Mouse (Mus musculus) midbrain, embryonic 16.5 days (tissue): ENCODE measurements around the gene Txn2. TPM values are rescaled to one million over a fixed set of nuclear protein-coding genes. Genes with fewer than 3 reads are reported as not detected.

Experiments used
- ATAC-seq: fragments of 200-750 bp; cut with Nextera tagmentation; 2 replicates; pipeline ENCODE4 v1.8.0; 2017; ENCODE audit warnings: moderate TSS enrichment
- H3K27ac ChIP-seq: fragments of 300-500 bp; sonication (generic); 2 replicates; pipeline ENCODE4 v1.5.1; 2014; ENCODE audit warnings: mild to moderate bottlenecking, low read length, mixed read lengths
- H3K27me3 ChIP-seq: fragments of 300-500 bp; sonication (generic); 2 replicates; pipeline ENCODE4 v1.6.1; 2014; ENCODE audit warnings: low read depth, low read length, mixed read lengths; ENCODE audit not compliant: control insufficient read depth, insufficient read depth
- H3K36me3 ChIP-seq: fragments of 300-500 bp; sonication (generic); 2 replicates; pipeline ENCODE4 v1.6.1; 2014; ENCODE audit warnings: mild to moderate bottlenecking, low read length, moderate library complexity, mixed read lengths; ENCODE audit not compliant: control insufficient read depth, insufficient read depth
- H3K4me1 ChIP-seq: fragments of 300-500 bp; sonication (generic); 2 replicates; pipeline ENCODE4 v1.6.1; 2014; ENCODE audit warnings: mild to moderate bottlenecking, low read length, mixed read lengths; ENCODE audit not compliant: control insufficient read depth, insufficient read depth
- H3K4me2 ChIP-seq: fragments of 300-500 bp; sonication (generic); 2 replicates; pipeline ENCODE4 v1.6.1; 2014; ENCODE audit warnings: mild to moderate bottlenecking, low read length, mixed read lengths
- H3K4me3 ChIP-seq: fragments of 300-500 bp; sonication (generic); 2 replicates; pipeline ENCODE4 v1.5.1; 2014; ENCODE audit warnings: low read depth, mild to moderate bottlenecking, low read length, moderate library complexity, mixed read lengths
- H3K9ac ChIP-seq: fragments of 300-500 bp; sonication (generic); 2 replicates; pipeline ENCODE4 v1.6.1; 2014; ENCODE audit warnings: low read depth, low read length, mixed read lengths
- H3K9me3 ChIP-seq: fragments of 300-500 bp; sonication (generic); replicated peaks from 2 replicates; pipeline ENCODE4 v1.6.1; 2014; ENCODE audit warnings: mild to moderate bottlenecking, low read length, mixed read lengths; ENCODE audit not compliant: control insufficient read depth, poor library complexity, severe bottlenecking
- WGBS: fragments of 180-500 bp; shearing (Covaris S2); extraction: QIAGEN DNeasy Blood & Tissue Kit; methylation state at CpG from one replicate; pipeline ENCODE4 v1.1.7; 2014; 5-methylcytosine and 5-hydroxymethylcytosine counted together
- polyA plus RNA-seq: library from polyadenylated mRNA; unstranded; fragments of >200 nt; fragmentation: Nextera tagmentation; extraction: Ambion mirVana; gene quantifications from 2 replicates; pipeline ENCODE4 v1.2.1, GENCODE M21; 2015

Gene Txn2
- polyA plus RNA-seq, 1 experiment from 2014 or later = 187 TPM

- Histone ChIP-seq H3K27me3 (no peaks in the 10 kb centered on the region), H3K4me3 (no peak overlapping the region), H3K9me3 (no peaks in the 10 kb centered on the region), H3K4me1 (no peaks in the 10 kb centered on the region), H3K9ac (no peak overlapping the region), H3K4me2 (no peak overlapping the region), H3K36me3 (peaks cover 26% of the 10 kb centered on the region; the same call in 1 of the 2 replicates), H3K27ac (no peak overlapping the region)
- WGBS = 42% methylated on average over 8 of the region's 8 CpGs
- ATAC-seq = no peak
Measured at GRCm38 (mm10) chr15:77916851-77917544, 11.8 kb downstream of the Txn2 start.

GRCm38 (mm10) chr15:77915287-77915686 lies 13.5 kb downstream of the Txn2 start:
- Histone ChIP-seq H3K4me2 (no peak overlapping the region), H3K4me1 (no peaks in the 10 kb centered on the region), H3K9me3 (no peaks in the 10 kb centered on the region), H3K9ac (no peak overlapping the region), H3K27me3 (no peaks in the 10 kb centered on the region), H3K36me3 (peaks cover 17% of the 10 kb centered on the region; the same call in 1 of the 2 replicates), H3K4me3 (no peak overlapping the region), H3K27ac (no peak overlapping the region)
- 95% methylated on average over 4 of the region's 4 CpGs for WGBS
- no peak for ATAC-seq

- no peak overlapping the region for H3K27ac ChIP-seq
- no peak for ATAC-seq
- H3K9ac ChIP-seq = no peak overlapping the region
- no peaks in the 10 kb centered on the region for H3K27me3 ChIP-seq
- no peaks in the 10 kb centered on the region for H3K9me3 ChIP-seq
- peaks cover 16% of the 10 kb centered on the region; the same call in 1 of the 2 replicates for H3K36me3 ChIP-seq
- no peaks in the 10 kb centered on the region for H3K4me1 ChIP-seq
- no peak overlapping the region for H3K4me2 ChIP-seq
- no peak overlapping the region for H3K4me3 ChIP-seq
- 97% methylated on average over 3 of the region's 3 CpGs for WGBS
Measured at GRCm38 (mm10) chr15:77914507-77914906, 14.3 kb downstream of the Txn2 start.

- ATAC-seq = no peak
- Histone ChIP-seq H3K36me3 (peaks cover 14% of the 10 kb centered on the region; the same call in 1 of the 2 replicates), H3K27ac (no peak overlapping the region), H3K4me3 (no peak overlapping the region), H3K4me1 (no peaks in the 10 kb centered on the region), H3K9me3 (no peaks in the 10 kb centered on the region), H3K4me2 (no peak overlapping the region), H3K27me3 (no peaks in the 10 kb centered on the region), H3K9ac (no peak overlapping the region)
- 88% methylated on average over 8 of the region's 8 CpGs for WGBS
Measured at GRCm38 (mm10) chr15:77913054-77913453, 15.8 kb downstream of the Txn2 start.

- ATAC-seq = no peak
- Histone ChIP-seq H3K4me2 (no peak overlapping the region), H3K27ac (no peak overlapping the region), H3K4me1 (no peaks in the 10 kb centered on the region), H3K9me3 (no peaks in the 10 kb centered on the region), H3K36me3 (peaks cover 11% of the 10 kb centered on the region; the same call in 1 of the 2 replicates), H3K9ac (no peak overlapping the region), H3K27me3 (no peaks in the 10 kb centered on the region), H3K4me3 (no peak overlapping the region)
- 66% methylated on average over 7 of the region's 7 CpGs for WGBS
Measured at GRCm38 (mm10) chr15:77912585-77912984, 16.2 kb downstream of the Txn2 start.

GRCm38 (mm10) chr15:77912048-77912447 lies 16.8 kb downstream of the Txn2 start:
- no peak overlapping the region for H3K9ac ChIP-seq
- H3K27me3 ChIP-seq = no peaks in the 10 kb centered on the region
- 63% methylated on average over 5 of the region's 5 CpGs for WGBS
- ATAC-seq = no peak
- H3K4me1 ChIP-seq = no peaks in the 10 kb centered on the region
- H3K36me3 ChIP-seq = peaks cover 11% of the 10 kb centered on the region; the same call in 1 of the 2 replicates
- H3K9me3 ChIP-seq = no peaks in the 10 kb centered on the region
- no peak overlapping the region for H3K4me2 ChIP-seq
- no peak overlapping the region for H3K4me3 ChIP-seq
- no peak overlapping the region for H3K27ac ChIP-seq

- Histone ChIP-seq H3K4me2 (no peak overlapping the region), H3K27ac (no peak overlapping the region), H3K9ac (no peak overlapping the region), H3K27me3 (peaks cover 6% of the 10 kb centered on the region), H3K9me3 (no peaks in the 10 kb centered on the region), H3K4me1 (no peaks in the 10 kb centered on the region), H3K4me3 (no peak overlapping the region), H3K36me3 (peaks cover 11% of the 10 kb centered on the region; the same call in 1 of the 2 replicates)
- WGBS = 24% methylated on average over 2 of the region's 2 CpGs
- ATAC-seq = no peak
Measured at GRCm38 (mm10) chr15:77911065-77911464, 17.7 kb downstream of the Txn2 start.

- no peaks in the 10 kb centered on the region for H3K9me3 ChIP-seq
- 70% methylated on average over 9 of the region's 9 CpGs for WGBS
- no peak overlapping the region for H3K4me2 ChIP-seq
- H3K9ac ChIP-seq = no peak overlapping the region
- H3K4me3 ChIP-seq = no peak overlapping the region
- no peaks in the 10 kb centered on the region for H3K36me3 ChIP-seq
- no peak for ATAC-seq
- H3K27ac ChIP-seq = no peak overlapping the region
- H3K27me3 ChIP-seq = peaks cover 6% of the 10 kb centered on the region
- peaks cover 7% of the 10 kb centered on the region; the same call in 1 of the 2 replicates for H3K4me1 ChIP-seq
Measured at GRCm38 (mm10) chr15:77907646-77908518, 20.9 kb downstream of the Txn2 start.

GRCm38 (mm10) chr15:77906545-77906944 lies 22.3 kb downstream of the Txn2 start:
- no peak overlapping the region for H3K27ac ChIP-seq
- ATAC-seq = no peak
- H3K4me1 ChIP-seq = peaks cover 7% of the 10 kb centered on the region; the same call in 1 of the 2 replicates
- H3K9me3 ChIP-seq = no peaks in the 10 kb centered on the region
- H3K4me3 ChIP-seq = no peak overlapping the region
- H3K36me3 ChIP-seq = no peaks in the 10 kb centered on the region
- 58% methylated on average over 10 of the region's 10 CpGs for WGBS
- H3K9ac ChIP-seq = no peak overlapping the region
- H3K4me2 ChIP-seq = no peak overlapping the region
- peaks cover 6% of the 10 kb centered on the region for H3K27me3 ChIP-seq
